Mouse (Mus musculus) erythroblast, embryonic 14.5 days (primary cell): ENCODE data around the gene Mei1.

ENCODE experiments used
- GATA1 ChIP-seq: IDR thresholded peaks from 2 replicates; pipeline ENCODE4 v1.6.1; 2012; ENCODE audit warnings: low read length, inconsistent platforms, mixed read lengths
- TAL1 ChIP-seq: IDR thresholded peaks from 3 replicates; pipeline ENCODE4 v1.6.1; 2012; ENCODE audit warnings: low read length, inconsistent platforms, mixed read lengths

GRCm38 (mm10) chr15:82161965-82162600, 92.3 kb downstream of the Mei1 start:
- TF ChIP-seq TAL1 = no peak
- no peak for TF ChIP-seq GATA1
